Mouse (Mus musculus) 416B (cell line): ENCODE results near the gene Klhl30.
A peak's percentile ranks its signal among the peaks of the same experiment; 100 is the strongest.

Experiments used
- DNase-seq: peaks from one replicate; pipeline ENCODE4 v3.0.0; 2011; ENCODE audit warnings: low read depth

Gene Klhl30

DNA sequence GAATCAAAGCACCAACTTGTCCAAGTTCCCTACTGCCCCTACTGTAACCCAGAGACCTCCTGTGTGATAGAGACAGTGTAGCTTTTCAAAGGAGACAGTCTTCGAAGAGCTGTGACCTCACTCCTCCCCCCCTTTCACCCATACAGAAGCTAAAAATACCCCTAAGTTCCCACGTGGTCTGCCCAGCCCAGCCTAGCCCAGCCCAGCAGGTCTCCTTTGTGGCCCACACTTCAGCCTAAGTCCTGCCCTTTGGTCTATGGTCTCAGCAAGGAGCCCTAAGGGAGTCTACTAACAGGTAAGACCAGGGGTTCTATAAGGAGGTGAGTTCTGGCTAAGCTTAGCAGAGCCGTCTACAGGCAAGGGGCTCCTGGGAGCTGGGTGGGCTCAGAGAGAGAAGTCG, at the start of gene Klhl30:
Klhl30 (plus strand) TSS at position 176 of the 400 bp plus-strand sequence.
- peak; percentile 33 for DNase-seq

DNA sequence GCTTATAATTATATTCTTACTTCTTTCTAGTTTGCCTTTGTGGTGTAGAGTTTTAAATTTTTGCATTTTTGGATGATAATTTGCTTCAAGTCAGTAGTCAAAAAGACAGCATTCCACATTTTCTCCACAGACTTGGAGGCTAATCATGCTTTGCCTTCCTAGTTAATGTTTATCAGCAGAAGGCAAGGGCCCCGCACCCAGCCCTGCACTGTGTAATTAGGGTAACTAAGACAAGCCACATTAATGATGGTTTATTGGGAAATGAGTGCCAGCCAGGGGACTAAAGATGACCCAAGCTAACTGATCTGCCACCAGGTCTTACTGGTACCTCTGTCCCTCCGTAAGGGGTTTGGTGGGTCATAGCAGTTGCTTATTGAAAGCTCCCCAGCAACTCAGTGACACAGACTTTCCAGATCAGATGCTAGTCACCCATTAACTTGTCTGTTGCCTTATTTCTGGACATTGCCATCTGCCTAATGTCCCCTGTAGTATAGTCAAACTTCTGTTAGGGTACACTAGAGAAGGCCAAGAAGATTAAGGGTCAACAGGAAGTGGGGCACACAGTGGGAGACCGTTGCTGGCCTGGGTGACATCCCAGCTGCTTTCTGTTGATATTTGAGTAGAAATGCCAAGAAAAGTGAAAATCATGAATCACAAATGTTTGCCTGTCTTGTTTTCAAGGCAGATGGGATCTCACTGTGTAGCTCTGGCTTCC, 49.5 kb upstream of the Klhl30 start:
- no peak for DNase-seq

DNA sequence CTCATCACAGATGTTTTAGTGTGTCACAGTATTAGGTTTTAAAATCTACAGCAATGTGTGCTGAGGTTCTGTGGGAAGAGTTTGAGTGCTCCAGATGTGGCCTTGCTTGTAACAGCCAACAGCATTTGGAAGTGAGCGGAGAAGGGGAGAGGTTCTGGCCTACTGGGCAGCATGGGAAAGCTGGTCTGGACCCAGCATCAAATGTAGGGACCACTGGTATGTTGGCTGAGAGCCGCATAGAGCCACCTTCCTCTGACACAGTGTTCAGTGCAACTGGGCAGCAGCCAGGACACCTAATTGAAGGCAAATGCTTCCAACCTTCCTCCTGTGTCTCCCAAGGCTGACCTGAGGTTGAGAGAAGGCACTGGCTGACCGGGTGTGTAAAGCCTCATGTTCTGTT, 48.8 kb upstream of the Klhl30 start:
- DNase-seq: no peak

DNA sequence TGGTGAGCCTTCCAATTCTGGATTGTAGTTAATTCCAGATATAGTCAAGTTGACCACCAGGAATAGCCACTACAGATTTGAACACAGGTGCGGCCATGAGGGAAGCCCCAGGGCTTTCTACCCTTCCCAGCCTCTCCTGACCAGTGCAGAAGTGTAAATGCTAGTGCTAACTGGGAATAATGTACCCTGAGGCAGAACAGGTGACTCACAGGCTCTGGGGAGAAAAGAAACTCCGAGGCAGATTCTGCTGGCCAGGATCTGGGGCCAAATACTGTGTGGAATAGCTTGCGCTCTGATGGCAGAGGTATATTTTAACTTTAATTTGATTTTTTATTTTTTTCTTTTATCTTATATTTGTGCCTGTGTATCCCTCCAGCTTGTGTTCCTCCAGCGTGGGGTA, 46.2 kb upstream of the Klhl30 start:
- no peak for DNase-seq

DNA sequence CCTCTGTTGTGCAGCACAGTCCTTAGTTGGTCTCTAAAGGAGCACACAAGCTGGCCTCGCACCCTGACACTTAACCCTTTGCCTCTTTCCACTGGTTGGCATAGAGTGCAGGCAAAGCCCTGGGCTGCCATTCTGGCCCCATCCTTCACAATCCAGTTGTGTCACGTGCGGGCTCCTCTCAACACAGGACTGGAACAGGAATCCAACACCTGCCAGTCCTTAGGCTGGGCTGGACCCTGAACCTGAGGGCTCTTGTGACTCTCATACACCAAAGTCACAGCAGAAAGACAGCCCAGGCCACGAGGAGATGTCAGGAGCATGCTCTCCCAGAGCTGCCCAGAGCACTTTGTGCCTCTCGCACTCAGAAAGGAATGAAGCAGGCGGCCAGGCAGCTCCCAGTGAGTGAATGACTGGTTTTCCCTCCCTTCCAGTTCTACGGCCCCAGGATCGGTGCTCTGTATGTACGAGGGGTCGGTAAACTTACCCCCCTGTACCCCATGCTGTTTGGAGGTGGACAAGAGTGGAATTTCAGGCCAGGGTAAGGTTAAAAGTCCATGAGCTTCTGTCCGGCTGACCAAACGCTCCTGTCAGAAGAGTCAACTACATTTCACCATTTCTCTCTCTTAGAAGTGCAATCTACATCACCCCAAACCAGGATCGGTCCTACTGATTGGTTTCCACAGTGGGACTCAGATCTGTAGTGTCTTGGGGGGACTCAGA, 41.3 kb upstream of the Klhl30 start:
- no peak for DNase-seq

DNA sequence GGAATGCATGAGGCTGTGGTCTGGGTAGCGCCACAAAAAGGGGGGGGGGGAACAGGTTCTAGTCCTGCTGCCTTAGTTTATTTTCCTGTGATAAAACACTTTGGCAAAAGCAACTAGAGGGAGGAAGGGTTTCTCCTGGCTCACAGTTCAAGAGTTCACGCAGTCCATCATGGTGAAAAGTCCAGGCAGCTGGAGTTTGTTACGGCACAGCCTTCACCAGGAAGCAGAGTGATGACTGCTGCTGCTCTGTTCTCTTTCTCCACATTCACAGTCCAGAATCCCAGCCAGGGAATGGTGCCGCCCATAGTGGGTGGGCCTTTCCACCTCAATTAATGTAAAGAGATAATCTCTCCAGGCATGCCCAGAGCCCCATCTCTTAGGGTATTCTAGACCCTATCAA, 38.5 kb upstream of the Klhl30 start:
- DNase-seq: no peak

DNA sequence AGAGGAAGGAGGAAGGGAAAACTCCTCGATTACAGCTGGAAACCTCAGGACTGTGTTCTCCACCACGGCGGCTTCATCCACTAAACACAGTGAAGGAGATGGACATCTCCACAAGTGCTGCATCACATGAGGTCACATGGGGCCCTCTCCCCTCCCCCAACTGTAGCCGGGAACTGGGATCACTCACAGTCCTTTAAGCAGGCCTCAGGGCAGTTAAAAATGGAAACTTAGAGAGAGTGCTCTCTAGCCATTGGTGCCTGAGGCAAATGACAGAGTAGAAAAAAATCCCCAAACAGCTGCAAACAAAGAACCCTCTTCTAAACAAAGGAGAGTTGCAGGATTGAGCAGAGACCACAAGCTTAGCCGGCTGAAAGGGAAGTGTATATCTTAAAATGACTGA, 37.6 kb upstream of the Klhl30 start:
- DNase-seq: no peak

DNA sequence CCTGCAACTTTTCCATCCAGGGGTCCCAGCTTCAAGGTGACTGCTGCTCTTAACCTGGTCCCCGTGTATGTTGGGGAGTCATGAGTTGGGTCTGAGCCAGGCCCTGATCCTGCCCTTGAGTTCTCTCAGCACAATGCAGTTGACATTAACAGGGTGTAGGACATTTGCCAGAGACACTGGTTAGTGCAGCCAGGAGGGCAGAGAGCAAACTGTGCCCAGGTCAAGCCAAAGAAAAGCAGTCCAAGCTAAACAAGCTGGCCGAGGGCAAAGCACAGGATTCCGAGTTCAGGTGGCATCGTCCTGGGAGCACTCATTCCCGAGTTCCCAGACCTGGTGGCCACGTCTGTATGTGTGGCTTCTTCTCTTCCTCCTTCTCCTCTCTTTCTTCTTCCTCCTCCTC, 33.2 kb upstream of the Klhl30 start:
- no peak for DNase-seq

DNA sequence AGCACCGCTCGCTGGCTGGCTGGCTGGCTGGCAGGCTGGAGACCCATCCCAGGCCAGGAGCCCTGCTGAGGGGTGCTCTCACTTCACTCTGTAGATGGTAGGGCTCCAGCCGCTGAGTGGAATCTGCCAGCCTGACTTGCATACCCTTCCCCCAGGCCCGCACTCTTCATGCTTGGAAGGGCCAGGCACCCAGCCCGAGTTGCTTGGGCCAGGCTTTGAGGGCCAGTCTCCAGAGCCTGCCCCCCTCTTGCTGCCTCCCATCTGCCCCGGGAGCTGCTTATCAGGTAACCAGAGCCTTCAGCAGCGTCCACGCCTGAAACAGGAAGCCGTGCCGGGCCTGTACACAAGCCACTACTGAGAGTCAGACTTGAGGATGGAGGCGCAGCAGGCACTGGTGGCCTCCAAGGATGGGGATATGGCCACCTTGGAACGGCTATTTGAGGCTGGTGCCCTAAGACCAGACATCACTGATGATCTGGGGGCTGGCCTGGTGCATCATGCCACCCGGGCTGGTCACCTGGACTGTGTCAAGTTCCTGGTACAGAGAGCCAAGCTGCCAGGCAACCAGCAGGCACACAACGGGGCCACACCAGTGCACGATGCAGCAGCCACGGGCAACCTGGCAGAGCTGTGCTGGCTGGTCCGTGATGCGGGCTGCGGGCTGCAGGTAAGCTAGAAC, 28.9 kb upstream of the Klhl30 start, which contains the start of gene Espnl:
Espnl (plus strand) TSS at position 316 of the 679 bp plus-strand sequence.
- DNase-seq: peak; percentile 16

DNA sequence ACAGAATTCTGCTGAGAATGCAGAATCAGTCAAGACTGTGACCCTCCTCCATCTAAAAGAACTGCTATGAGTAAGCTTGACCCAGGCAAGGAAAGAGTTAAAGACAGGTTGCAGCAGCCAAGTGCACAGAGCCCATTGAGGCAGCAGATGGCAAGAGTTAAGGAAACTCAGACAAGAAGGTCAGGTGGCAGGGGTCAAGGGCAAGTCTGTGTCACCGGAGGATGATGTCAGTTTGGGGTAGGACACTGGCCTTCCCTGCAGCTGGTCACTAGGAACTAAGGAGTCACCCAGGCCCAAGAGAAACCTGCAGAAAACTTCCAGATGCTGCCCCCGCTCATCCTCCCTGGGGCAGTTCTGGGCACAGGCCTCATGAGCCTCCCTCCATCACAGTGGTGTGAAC, 26.2 kb upstream of the Klhl30 start:
- DNase-seq: no peak

DNA sequence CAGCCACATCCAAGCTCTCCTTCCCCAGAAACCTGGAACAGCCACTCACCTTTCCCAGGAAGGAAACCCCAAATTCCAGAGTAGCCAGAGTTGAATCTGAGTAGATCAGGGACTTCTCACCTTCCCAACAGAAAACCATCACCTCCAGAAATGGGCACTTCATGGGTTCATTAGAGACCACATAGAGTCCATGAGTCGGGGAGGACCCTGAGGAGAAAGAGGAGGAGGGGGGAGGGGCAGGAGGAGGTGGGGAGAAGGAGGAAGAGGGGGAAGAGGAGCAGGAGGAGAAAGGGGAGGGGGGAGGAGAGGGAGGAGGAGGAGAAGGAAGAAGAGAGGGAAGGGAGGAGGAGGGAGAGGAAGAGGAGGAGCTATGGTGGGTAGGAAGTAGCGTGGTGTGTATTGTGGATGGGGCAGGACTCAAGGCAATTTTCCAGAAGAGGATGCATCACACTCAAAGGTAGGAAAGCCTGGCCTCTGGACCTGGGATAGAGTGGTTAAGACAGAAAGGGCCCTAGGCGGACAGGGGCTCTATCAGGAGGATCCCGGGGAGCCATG, 25.3 kb upstream of the Klhl30 start:
- peak; percentile 67 for DNase-seq

DNA sequence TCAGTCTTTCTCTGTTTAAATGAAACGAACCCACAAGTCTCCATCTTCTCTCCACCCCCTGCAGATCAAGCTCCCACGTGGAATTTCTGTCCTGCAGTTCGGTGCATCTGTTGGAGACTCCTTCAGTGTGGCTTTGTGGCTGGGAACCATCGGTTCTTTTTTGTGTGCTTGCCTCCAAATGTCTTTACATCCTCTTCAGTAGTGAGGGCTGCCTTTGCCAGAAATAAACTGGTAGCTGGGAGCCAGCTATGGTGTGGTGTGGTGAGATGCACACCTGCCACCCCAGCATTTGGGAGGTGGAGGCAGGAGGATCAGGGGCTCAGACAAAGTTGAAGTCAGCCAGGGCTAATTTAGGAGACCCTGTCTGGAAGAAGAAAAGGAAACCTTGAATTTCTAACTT, 18.7 kb upstream of the Klhl30 start:
- no peak for DNase-seq

DNA sequence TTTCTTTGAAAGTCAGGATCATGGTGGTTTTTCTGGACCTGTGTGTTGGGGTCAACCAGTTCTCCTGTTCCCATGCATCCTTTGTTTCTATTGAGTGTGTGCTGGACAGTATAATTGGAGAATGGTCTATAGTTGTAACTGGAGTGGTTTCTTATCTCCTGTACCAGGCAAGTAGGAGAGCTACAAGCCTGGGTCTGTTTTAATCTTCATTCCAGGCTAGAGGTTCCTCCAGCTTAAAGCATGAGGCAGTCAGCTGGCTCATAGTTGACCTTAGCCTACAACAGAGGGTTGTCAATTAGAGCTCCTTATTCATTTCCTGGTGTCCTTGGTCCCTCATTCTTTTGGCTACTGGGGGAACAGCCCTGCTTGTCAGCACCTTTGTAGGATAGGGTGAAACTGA, 17.2 kb upstream of the Klhl30 start:
- no peak for DNase-seq

DNA sequence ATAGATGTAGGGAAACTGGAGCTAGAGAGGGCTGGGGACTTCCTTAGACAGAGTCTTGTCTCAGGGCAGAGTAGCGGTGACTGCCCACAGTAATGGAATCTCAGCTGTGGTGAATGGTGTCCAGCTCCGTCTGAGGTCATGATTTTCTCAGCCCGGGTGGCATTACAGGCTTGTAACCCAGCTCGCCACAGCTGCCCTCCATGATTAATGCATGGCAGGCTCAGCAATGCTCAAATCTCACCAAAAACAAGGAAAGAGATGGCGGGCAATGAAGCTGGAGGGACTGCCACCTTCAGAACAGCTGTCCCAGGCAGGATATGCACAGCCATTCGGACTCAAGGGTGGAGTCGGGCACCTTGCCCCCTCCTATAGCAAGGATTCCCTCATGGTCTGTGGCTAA, 13.5 kb upstream of the Klhl30 start:
- DNase-seq: no peak

DNA sequence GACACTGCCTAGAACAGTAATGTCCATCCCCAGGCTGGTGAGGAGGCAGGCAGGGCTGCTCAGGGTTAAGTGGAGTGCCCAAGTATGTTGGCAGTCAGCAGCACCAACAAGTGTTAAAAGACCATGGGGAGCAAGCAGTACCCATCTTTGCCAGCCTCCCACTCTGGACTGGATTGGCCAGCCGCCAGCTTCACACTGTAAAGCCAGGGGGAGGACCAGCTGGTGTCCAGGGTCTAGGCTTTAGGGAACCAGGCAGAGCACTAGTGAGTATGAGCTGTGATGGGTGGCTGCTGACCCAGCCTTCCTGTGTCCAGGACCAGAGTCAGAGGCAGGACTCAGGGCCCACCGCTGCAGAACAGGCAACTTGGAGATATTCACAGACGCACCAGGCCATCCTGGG, 6.8 kb upstream of the Klhl30 start:
- no peak for DNase-seq

DNA sequence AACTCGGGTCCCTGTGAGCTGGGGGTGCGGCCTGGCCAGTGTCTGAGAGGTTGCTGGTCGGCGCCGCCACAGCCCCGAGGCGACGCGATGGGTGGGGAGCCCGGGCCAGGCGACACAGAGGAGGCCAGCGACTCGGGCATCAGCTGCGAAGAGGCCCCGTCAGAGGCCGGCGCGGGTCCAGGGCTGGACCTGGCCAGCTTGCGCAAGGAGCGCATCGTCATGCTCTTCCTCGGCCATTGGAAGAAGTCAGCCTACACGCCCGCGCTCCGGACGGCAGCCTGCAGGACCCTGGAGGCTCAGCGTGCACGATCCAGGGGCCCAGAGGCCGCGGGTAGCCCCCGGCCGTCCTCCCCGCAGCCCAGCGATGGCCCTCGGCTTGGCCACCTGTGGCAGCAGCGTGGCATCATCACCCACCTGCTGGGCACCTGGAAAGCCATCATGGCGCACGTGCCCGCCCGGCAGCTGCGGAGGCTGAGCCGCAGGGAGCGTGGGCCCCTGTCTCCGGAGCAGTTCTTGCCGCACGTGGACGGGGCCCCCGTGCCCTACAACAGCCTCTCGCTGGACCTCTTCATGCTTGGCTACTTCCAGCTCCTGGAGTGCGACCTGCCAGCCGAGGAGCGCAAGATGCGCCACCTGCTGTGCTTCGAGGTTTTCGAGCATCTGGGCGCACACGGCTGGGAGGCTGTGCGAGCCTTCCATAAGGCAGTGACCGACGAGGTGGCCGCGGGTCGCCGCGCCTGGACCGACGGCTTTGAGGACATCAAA, 5.7 kb upstream of the Klhl30 start:
- DNase-seq: no peak

DNA sequence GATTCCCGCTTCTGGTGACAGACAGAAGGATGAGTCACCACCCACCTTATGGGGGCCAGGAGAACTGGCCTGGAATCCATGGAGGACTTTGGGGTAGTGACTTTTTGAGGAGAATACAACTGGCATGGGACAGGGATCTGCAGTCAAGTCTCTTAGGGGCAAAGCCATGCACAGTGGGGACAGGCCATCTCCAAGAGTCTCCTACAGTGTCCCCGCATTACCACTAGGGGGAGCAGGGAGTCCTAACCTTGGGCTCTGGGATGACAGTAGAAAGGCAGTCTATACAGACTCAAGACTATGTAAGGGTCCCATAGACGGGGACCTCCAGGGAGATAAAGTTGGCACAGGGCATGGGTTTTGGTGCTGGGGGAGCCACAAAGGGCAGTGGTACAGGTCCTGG, 3.9 kb upstream of the Klhl30 start:
- peak; percentile 70 for DNase-seq

DNA sequence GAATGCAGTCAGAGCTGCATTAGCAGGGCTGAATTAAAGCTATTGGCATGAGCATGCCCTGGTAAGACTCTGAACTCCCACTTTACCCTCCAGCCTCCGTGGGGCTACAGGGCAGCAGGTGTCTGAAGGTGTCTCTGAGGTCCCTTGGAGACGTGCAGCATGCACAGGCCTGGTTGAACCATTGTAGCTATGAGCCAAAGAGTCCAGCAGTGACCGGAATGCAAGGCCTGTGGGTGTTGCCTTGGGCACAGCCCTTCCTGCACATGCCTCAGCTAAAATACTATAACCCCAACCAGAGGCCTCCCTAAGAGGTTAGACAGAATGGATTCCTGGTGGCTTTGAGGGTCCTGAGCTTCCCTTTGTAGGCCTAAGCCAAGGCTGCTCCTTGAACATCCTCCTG, 433 bp downstream of the Klhl30 start:
- DNase-seq: no peak

DNA sequence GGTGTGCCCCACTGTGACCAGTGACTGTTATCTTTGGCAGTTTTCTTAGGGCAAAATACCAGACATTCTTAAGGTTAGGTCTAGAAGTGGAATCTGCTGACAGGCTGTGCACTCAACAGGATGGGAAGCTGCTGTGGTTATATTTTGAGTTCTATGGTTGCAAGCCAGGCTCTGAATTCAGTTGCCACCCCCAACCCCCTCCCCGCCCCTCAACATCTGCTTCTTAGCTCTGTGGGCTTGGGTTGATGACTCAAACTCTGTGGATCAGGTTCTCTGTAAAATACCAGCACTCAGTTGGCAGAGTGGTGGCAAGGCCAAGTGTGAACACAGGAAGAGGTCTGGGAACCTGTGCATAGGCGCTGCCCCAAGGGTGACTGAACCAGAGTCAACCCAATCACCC, 1.5 kb downstream of the Klhl30 start:
- DNase-seq: peak; percentile 84

DNA sequence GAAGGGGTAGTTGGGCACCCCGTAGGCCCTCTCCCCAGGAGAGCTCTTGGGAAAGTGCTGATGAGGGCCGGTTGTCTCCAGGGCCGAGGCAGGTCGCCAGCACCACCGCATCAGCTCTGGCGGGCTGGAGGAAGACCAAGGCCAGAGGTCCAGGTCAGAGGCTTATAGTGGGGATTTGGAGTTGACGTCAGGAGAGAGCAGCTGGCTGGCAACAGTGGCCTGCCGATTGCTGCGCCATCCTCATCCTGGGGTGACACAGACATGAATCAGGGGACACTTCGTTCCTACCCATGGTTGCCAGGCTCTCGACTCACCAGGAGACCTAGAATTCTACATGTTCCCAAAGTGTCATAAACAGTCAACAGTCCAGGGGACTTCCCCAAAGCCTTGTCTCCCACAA, 5.3 kb downstream of the Klhl30 start:
- no peak for DNase-seq

DNA sequence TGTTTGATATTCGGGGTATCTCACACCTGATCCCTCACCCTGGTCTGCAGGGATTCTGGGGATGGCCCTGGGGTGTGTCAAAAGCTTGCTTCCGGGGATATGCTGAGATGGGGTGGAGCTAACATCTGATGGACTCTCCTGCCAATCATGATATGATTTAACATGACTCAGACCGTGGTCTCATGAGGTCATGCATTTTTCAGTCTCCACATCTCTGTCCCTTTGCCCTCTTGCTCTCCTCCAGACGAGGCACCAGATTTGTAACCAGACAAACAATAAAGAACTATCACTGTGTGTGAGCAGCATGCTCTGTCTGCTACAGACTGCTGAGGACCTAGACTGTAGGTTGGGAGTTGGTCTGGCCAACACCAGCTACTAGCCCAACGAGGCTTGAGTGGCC, 11.3 kb downstream of the Klhl30 start:
- peak; percentile 25 for DNase-seq
